Mouse (Mus musculus) megakaryocyte, embryonic 14.5 days (primary cell): ENCODE measurements around the gene Syt16.

ENCODE experiments used
- FLI1 ChIP-seq: IDR thresholded peaks from 2 replicates; pipeline ENCODE4 v1.6.1; 2012; ENCODE audit warnings: low read length, inconsistent platforms, mixed read lengths
- GATA1 ChIP-seq: IDR thresholded peaks from 3 replicates; pipeline ENCODE4 v1.6.1; 2012; ENCODE audit warnings: mixed read lengths, low read length, inconsistent platforms, borderline replicate concordance

GRCm38 (mm10) chr12:74131790-74132189 lies 134.3 kb downstream of the Syt16 start:
- TF ChIP-seq GATA1 (no peak), FLI1 (no peak)
